Mouse (Mus musculus) intestine, embryonic 14.5 days (tissue): ENCODE measurements around the gene Col4a3bp. TPM values are rescaled to one million over a fixed set of nuclear protein-coding genes. Genes with fewer than 3 reads are reported as not detected.

Experiments
- ATAC-seq: fragments of 200-750 bp; cut with Nextera tagmentation; replicated peaks from 2 replicates; pipeline ENCODE4 v1.8.0; 2017; ENCODE audit warnings: low read depth, moderate number of reproducible peaks, moderate TSS enrichment, moderate library complexity; ENCODE audit not compliant: low FRiP score, low TSS enrichment
- DNase-seq: peaks from one replicate; pipeline ENCODE4 v3.0.0-alpha.2; 2018; ENCODE audit warnings: low spot score
- H3K27ac ChIP-seq: fragments of 300-500 bp; sonication (generic); 2 replicates; pipeline ENCODE4 v1.5.1; 2014; ENCODE audit warnings: low read depth, mild to moderate bottlenecking, control low read depth
- H3K27me3 ChIP-seq: fragments of 300-500 bp; sonication (generic); replicated peaks from 2 replicates; pipeline ENCODE4 v1.6.1; 2014; ENCODE audit warnings: low read length, control low read depth; ENCODE audit not compliant: control insufficient read depth, insufficient read depth
- H3K36me3 ChIP-seq: fragments of 300-500 bp; sonication (generic); 2 replicates; pipeline ENCODE4 v1.6.1; 2014; ENCODE audit warnings: low read length, control low read depth; ENCODE audit not compliant: control insufficient read depth, insufficient read depth
- H3K4me1 ChIP-seq: fragments of 300-500 bp; sonication (generic); replicated peaks from 2 replicates; pipeline ENCODE4 v1.6.1; 2014; ENCODE audit warnings: low read length, control low read depth, mixed read lengths; ENCODE audit not compliant: control insufficient read depth, insufficient read depth
- H3K4me2 ChIP-seq: fragments of 300-500 bp; sonication (generic); 2 replicates; pipeline ENCODE4 v1.6.1; 2014; ENCODE audit warnings: low read length
- H3K4me3 ChIP-seq: fragments of 300-500 bp; sonication (generic); 2 replicates; pipeline ENCODE4 v1.5.1; 2014; ENCODE audit warnings: low read depth, low read length, control low read depth, mixed read lengths
- H3K9ac ChIP-seq: fragments of 300-500 bp; sonication (generic); 2 replicates; pipeline ENCODE4 v1.6.1; 2014; ENCODE audit warnings: mild to moderate bottlenecking, low read length
- H3K9me3 ChIP-seq: fragments of 300-500 bp; sonication (generic); 2 replicates; pipeline ENCODE4 v1.6.1; 2016; ENCODE audit warnings: low read length, control low read depth; ENCODE audit not compliant: control insufficient read depth
- WGBS: fragments of 180-500 bp; shearing (Covaris S2); extraction: QIAGEN DNeasy Blood & Tissue Kit; methylation state at CpG from one replicate; pipeline ENCODE4 v1.1.7; 2014; 5-methylcytosine and 5-hydroxymethylcytosine counted together
- polyA plus RNA-seq: library from polyadenylated mRNA; unstranded; fragments of >200 nt; fragmentation: Nextera tagmentation; extraction: Ambion mirVana; gene quantifications from 2 replicates; pipeline ENCODE4 v1.2.1, GENCODE M21; 2014

Col4a3bp gene
- polyA plus RNA-seq, 1 experiment from 2014 or later: 12.6 TPM

DNA sequence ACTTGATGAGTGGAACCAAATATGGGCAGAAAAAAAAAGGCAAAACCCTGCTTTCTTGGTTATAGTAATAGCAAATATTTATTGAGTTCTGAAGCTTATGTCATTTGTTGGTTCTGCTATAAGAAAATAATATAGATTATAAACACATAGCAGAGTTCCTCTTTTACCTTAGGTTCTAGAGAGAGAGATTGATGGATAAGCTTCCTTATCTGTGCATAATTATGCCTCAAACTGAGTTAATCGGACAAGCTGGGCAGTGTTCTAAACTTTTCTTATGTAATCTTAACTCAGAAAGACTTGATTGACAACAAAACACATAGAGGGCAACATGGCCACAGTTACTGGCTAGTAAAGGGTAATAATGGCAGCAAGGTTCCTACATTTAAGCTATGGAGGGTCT is 4.8 kb downstream of the Col4a3bp start:
- Histone ChIP-seq H3K9ac (no peak overlapping the region), H3K27me3 (no peaks in the 10 kb centered on the region), H3K4me3 (no peak overlapping the region), H3K4me2 (no peak overlapping the region), H3K27ac (no peak overlapping the region), H3K4me1 (peaks cover 3% of the 10 kb centered on the region; the same call in 1 of the 2 replicates), H3K36me3 (no peaks in the 10 kb centered on the region), H3K9me3 (no peaks in the 10 kb centered on the region)
- no peak for ATAC-seq
- DNase-seq: no peak
- WGBS: 78% methylated on average over 1 of the region's 1 CpGs

DNA sequence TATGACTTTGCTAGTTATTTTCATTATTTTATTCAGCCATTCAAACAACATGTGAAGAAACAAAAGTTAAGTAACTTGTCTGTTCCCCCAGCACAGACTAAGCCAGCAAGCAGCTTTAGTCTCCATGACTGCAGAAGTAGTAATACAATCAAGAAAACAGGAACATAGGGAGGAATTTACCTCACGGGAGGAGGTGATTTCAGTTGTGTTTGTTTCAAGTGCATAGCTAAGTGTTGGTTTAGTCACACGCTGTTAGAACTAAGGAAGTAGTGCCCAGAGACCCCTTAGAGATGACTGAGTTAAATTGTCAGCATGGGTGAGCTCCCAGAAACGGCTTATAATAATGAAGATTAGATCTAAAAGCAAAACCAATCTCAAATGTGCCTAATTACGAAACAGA is 5.5 kb downstream of the Col4a3bp start:
- Histone ChIP-seq H3K27me3 (no peaks in the 10 kb centered on the region), H3K36me3 (no peaks in the 10 kb centered on the region), H3K9ac (no peak overlapping the region), H3K4me1 (peaks cover 3% of the 10 kb centered on the region; the same call in 1 of the 2 replicates), H3K4me2 (no peak overlapping the region), H3K9me3 (no peaks in the 10 kb centered on the region), H3K27ac (no peak overlapping the region), H3K4me3 (no peak overlapping the region)
- WGBS: 82% methylated on average over 4 of the region's 4 CpGs
- ATAC-seq (no peak), DNase-seq (no peak)

DNA sequence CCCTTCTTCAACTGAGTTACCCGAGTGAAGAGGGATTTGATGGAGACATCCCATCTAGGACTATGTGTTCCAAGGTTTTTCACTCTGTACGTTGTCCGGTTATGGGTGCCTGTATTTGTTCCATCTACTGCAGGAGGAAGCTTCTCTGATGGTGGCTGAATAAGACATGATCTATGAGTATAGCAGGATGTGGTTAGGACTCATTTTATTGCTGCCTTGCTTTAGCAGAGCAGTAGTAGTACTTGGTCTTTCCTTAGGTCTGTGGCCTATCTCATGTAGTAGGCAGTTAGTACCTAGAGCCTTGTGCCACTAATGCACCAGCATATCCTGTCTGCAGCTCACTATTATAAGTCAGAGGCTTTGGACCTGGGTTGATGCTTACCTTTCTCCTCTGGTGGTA is 12.7 kb downstream of the Col4a3bp start:
- H3K9me3 ChIP-seq: no peaks in the 10 kb centered on the region
- no peaks in the 10 kb centered on the region for H3K27me3 ChIP-seq
- H3K4me3 ChIP-seq: no peak overlapping the region
- no peak overlapping the region for H3K27ac ChIP-seq
- H3K4me1 ChIP-seq: no peaks in the 10 kb centered on the region
- H3K9ac ChIP-seq: no peak overlapping the region
- no peak overlapping the region for H3K4me2 ChIP-seq
- no peak for DNase-seq
- H3K36me3 ChIP-seq: no peaks in the 10 kb centered on the region
- no peak for ATAC-seq
- 100% methylated on average over 3 of the region's 3 CpGs for WGBS

DNA sequence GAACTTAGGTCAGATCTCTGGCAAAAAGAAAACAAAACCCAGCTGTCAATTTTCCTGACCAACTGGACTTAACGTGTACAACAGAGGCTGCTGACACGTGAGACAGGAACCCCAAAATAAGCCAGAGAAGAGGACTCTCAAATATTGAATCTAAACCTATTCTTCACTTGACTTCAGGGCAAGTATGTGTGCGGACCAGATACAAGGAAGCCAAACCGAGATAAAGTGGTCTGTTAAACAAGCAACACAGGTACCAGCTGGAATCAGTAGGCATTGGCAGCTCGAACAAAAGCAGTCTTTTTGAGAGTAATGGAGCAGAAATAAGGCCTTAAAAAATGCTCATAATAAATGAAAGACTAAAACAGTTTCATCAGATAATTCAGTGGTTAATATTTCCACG is 25.6 kb downstream of the Col4a3bp start:
- no peaks in the 10 kb centered on the region for H3K27me3 ChIP-seq
- 62% methylated on average over 6 of the region's 6 CpGs for WGBS
- 0 out of 2 replicates have a peak, but pooled peaks cover 6% of the 10 kb centered on the region for H3K4me1 ChIP-seq
- ATAC-seq (no peak), DNase-seq (no peak)
- no peak overlapping the region for H3K4me2 ChIP-seq
- no peaks in the 10 kb centered on the region for H3K9me3 ChIP-seq
- no peak overlapping the region for H3K4me3 ChIP-seq
- H3K36me3 ChIP-seq: peaks cover 6% of the 10 kb centered on the region
- no peak overlapping the region for H3K27ac ChIP-seq
- no peak overlapping the region for H3K9ac ChIP-seq

DNA sequence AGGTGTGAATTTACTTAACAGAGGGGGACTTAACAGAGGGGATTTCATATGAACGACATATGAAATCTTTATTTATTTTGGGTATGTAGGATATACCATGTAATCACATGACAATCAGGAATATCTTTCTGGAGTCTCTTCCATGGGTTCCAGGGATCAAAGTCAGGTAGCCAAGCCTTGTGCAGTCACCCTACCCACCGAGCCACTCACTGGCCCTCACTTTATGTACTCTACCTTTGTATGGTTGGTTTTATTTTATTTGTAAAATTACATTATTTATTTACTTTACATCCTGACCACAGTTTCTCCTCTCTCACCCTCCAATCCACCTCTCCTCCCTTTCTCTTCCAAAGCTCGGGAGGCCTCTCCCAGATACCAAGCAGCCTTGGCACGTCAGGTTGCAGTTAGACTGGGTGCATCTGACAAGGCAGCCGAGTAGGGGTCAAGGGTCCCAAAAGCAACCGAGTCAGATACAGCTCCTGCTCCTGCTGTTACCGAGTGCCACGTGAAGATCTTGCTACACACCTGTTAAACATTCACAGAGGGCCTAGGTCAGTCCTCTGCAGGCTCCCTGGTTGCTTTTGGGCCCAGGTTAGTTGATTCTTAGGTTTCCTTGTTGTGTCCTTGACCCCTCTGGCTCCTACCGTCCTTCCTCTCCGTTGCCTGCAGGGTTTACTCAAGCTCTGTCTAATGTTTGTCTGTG is 28.0 kb downstream of the Col4a3bp start:
- Histone ChIP-seq H3K4me1 (0 out of 2 replicates have a peak, but pooled peaks cover 6% of the 10 kb centered on the region), H3K4me2 (peak overlapping the region; percentile 18; the same call in 1 of the 2 replicates), H3K27me3 (no peaks in the 10 kb centered on the region), H3K4me3 (no peak overlapping the region), H3K36me3 (peaks cover 8% of the 10 kb centered on the region), H3K9ac (no peak overlapping the region), H3K9me3 (no peaks in the 10 kb centered on the region), H3K27ac (peak overlapping the region; percentile 5)
- WGBS: 28% methylated on average over 10 of the region's 10 CpGs
- DNase-seq (peak; percentile 60), ATAC-seq (peak; percentile 85)

GRCm38 (mm10) chr13:96571016-96571361 is 28.6 kb downstream of the Col4a3bp start:
- Histone ChIP-seq H3K4me3 (no peak overlapping the region), H3K4me1 (0 out of 2 replicates have a peak, but pooled peaks cover 6% of the 10 kb centered on the region), H3K9me3 (no peaks in the 10 kb centered on the region), H3K4me2 (no peak overlapping the region), H3K27ac (peak overlapping the region; percentile 5; the same call in 1 of the 2 replicates), H3K27me3 (no peaks in the 10 kb centered on the region), H3K9ac (no peak overlapping the region), H3K36me3 (peaks cover 8% of the 10 kb centered on the region)
- WGBS: 22% methylated on average over 6 of the region's 6 CpGs
- no peak; the same call in 1 of the 2 replicates for ATAC-seq
- DNase-seq: no peak

DNA sequence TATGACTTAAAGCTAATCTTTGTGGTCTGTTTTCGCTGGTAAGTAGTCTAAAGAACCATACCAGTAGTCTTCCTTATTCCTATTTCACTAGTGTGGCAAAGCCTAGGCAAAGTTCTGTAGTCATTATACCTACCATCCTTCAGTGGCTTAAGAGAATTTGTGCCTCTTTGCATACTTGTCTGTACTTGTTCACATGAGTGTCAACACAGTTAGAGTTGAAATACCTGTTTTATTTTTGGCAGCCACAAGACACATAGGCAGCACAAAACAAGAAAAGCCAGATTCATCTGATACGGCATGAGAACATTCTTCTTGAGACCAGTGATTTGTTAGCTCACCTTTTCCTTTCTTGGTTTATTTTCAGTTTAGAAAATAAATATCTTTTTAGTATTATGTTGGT is 31.8 kb downstream of the Col4a3bp start:
- 87% methylated on average over 2 of the region's 2 CpGs for WGBS
- H3K4me1 ChIP-seq: 0 out of 2 replicates have a peak, but pooled peaks cover 6% of the 10 kb centered on the region
- no peaks in the 10 kb centered on the region for H3K9me3 ChIP-seq
- no peak for ATAC-seq
- no peak overlapping the region for H3K4me2 ChIP-seq
- H3K27ac ChIP-seq: no peak overlapping the region
- no peaks in the 10 kb centered on the region for H3K27me3 ChIP-seq
- DNase-seq: no peak
- peaks cover 8% of the 10 kb centered on the region for H3K36me3 ChIP-seq
- H3K4me3 ChIP-seq: no peak overlapping the region
- no peak overlapping the region for H3K9ac ChIP-seq

GRCm38 (mm10) chr13:96579104-96579503 is 36.7 kb downstream of the Col4a3bp start:
- no peak for ATAC-seq
- no peaks in the 10 kb centered on the region for H3K4me1 ChIP-seq

DNA sequence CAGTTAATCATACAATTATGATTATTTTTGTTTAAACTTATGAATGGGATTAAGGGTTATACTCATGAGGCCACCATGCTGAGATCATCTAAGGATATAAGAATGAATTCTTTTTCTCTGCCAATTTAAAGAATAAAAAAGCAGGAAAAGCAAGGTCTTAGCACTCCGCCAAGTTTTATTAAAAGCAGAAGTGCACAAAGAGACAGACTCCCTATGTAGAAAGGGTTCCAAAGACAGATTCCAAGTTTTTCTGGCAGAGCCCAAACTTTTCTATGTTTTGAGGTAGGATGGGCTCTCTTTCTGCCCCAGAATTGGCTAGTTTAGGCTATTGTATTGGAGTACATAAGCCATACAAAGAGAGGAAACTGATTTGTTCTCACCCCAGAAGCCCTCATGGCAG is 37.6 kb downstream of the Col4a3bp start:
- DNase-seq (no peak), ATAC-seq (no peak)
- H3K36me3 ChIP-seq: 0 out of 2 replicates have a peak, but pooled peaks cover 3% of the 10 kb centered on the region
- no peak overlapping the region for H3K4me2 ChIP-seq
- no peak overlapping the region for H3K4me3 ChIP-seq
- H3K9me3 ChIP-seq: no peaks in the 10 kb centered on the region
- H3K27me3 ChIP-seq: no peaks in the 10 kb centered on the region
- H3K4me1 ChIP-seq: no peaks in the 10 kb centered on the region
- no peak overlapping the region for H3K9ac ChIP-seq
- WGBS: 88% methylated on average over 1 of the region's 1 CpGs
- no peak overlapping the region for H3K27ac ChIP-seq

More at GRCm38 (mm10) chr13:96579104-96579503, 36.7 kb downstream of the Col4a3bp start:
- Histone ChIP-seq H3K27ac (no peak overlapping the region), H3K4me3 (no peak overlapping the region), H3K9ac (no peak overlapping the region), H3K4me2 (no peak overlapping the region), H3K9me3 (no peaks in the 10 kb centered on the region), H3K36me3 (no peaks in the 10 kb centered on the region), H3K27me3 (no peaks in the 10 kb centered on the region)
- no peak for DNase-seq
- 75% methylated on average over 2 of the region's 2 CpGs for WGBS
